Mouse (Mus musculus): ENCODE results near the gene Mdga2. TPM values are rescaled to one million over a fixed set of nuclear protein-coding genes. Genes with fewer than 3 reads are reported as not detected.

Mdga2 gene
- polyA plus RNA-seq, 2 experiments from 2014 or later: not detected

DNA sequence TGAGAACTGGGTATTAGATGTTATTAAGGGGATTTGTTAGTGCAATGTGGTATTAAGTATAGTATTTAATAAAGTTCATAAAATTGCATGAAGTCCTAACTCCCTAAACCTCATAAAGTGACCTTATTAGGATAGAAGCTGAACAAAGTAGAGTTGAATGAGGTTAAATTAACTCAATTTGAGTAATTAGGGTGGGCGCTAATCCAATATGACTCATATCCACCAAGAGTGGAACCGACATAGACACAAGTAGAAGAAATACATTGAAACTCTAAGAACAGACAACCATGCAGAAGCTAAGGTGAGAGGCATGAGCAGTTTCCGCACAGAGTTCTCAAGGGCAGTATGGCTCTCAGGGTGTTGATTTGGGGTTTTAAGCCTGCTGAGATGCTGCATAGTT, 165.7 kb downstream of the Mdga2 start:
- ATAC-seq: no peak

DNA sequence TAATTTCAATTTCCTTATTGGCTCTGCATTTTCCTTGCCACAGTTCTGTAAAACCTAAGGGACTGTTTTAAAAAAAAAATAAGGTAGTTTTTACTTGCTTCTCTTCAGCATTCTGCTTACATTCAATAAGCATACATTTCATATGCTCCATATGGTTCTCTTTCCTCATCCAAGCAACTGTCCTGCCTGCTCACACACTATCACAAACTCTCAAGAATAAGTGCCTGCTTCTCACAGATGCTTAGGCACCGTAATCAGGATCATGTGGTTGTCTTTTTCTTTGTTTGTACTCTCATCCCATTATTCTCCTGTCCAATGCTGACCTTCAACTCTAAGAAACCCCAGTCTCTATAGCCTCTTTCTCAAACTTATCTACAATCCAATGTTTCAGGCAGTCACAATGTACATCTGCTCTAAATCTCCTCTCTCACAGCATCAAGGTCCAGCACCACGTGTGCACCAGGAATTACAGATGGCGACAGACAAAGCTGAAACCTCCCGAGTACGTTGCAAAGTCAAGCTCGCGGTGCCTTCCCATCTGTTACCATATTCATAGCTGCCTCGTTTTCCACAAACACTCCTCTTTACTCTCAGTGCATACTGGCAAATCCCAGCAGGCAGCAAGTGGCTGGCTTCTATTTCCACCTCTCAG, 177.1 kb downstream of the Mdga2 start:
- no peak for ATAC-seq

DNA sequence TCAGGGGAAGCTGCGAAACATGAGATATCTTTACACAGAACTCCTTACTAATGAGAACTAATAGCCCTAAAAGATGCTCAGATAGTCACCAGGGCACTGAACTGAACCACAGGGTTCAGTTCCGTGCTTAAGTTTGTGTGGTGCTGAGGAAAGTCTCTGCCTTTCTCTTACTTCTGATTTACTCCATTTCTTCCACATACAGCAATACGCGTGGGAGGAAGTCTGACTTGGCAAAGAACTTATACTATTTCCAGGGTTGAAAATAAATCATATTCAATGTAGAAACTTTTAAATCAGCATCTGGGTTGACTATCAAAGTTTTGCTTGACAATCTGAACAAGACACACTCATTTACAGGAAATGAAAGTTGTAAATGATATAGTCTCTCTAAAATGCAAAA, 180.5 kb downstream of the Mdga2 start:
- no peak for ATAC-seq

DNA sequence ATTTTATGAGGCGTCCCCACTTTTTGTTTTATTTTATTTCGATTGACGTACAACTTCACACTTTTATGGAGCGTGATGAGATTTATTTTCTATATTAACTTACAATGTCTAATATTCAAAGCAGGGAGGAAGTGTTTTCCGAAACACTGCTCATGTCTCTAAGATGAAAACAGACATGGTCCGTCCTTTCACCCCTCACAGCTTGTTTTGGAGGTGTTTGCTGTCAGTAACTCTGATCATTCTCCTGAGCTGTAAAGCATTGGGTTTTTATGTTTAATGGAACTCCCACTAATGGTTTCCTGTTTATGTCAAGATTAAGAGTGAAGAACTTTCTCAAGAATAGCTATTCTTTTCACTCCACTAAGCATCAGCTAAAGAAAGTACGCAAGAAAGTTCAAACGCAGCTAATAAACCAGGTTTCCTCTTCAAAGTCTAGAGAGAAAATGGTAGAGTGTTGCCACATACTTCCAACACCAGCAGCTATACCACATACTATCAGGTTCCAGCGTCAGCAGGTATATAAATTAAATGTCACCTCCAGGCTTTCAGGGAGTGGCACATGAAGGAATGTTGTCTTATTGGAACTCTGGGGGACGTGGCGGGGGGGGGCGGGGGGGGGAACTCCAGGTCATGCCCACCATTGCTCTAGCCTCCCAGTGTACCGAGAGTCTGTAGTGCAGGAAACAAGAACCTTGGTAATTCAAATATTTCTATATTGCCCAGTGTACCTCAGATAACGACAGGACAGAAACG, 186.7 kb downstream of the Mdga2 start:
- no peak for ATAC-seq

DNA sequence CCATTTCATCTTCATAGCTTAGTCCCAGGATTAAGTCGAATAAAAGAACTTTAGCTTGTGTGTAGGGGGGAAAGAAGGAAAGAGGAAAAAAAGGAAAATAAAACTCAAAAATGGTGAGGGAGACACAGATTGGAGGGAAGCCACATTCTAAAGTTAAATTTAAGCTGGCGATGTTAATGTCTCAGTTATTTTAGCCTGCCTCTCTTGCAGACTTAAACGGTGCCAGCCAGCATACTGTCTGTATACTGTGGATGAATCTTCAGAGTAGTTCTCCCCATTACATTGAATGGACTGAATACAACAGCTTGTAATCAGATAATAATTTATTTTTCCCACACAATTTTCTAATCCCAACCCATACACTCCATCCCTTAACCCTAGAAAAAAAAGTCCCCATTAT, 205.2 kb downstream of the Mdga2 start:
- no peak for ATAC-seq

DNA sequence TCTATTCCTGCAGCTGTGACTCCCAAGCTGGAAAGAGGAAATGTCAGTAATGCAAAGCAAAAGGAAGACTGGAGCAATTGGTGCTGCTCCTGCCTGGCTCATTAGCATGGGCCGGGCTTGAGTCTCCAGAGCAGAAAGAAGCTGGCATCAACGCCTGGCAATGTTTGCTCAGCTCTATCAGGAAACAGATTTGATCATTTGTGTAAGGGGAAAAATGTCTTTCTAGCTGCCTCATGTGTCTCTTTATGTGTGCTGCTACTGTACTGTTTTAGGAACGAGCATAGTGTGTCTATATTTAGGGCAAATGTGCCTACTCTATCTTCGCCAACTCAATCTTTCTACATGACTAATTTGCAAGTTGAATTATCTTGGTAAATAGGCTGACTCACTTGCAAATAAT, 211.0 kb downstream of the Mdga2 start:
- ATAC-seq: no peak

DNA sequence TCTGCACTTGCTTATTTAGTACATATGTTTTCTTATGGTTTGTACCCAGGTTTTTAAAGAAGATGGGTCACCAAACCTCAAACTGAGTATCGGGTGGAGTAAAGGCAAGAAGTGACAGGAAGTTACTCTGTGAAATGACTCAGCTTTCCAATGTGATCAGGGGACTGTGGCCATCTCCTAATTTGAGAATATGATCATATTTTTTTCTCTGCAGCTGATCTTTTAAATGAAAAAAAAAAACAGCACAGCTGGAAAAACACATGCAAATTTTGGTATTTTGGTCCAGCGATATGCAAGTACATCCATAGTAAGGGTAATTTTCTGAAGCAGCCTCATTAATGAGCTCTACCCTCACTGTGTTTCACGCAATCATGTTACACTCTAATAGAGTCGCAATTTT, 212.0 kb downstream of the Mdga2 start:
- no peak for ATAC-seq

DNA sequence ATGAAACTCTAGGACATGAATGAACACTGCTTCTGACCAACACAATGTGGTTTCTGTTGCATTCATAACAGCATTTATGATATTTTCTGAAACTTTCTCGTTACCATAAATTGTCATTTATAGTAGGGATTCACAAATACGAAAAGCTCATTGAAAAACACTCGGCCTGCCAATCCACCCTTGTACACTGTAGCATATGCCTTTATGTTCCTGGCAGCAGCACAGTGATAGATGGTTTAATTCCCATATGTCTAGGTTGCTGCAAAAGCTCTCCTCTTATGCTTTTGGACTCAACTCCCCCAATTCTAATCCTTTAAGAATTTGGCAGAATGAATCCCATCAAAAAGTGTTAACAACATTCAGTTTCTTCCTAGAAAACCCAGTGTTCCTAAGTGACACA, 213.2 kb downstream of the Mdga2 start:
- no peak for ATAC-seq

DNA sequence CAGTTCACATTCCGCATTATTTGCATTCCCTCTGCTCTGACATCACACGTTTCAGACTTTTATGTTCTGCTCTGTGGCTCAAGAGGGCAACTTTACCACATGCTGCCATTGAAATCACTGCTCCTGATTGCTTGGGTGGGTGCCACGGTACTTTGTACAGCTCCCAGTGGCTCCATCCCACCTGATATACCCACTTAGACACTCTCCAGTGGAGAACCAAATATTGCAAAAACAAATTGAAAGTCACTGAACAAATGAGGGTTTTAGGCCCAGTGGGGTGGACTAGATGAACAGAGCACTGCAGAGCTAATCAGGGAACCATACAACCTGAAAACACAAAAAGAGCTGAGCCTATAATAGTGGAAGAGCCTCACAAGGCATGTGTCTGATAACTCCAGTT, 268.2 kb downstream of the Mdga2 start:
- no peak for ATAC-seq

DNA sequence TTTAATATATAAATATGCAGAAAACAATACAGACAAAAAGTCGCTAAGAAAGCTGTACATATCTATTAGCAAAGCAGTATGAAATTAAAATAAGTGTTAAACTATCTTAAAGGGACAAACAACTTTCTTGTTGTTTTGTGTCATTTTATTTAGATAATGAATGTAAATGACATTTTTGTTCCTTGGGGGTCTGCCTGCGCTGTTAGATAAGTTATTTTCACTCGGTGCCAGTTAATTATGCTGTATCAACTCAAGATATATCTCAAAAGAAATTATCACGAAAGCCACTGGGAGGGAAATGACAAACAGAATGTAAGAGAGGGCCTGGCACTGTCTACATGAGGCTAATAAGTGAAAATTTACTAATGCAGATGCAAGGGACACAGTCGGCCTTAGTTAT, 306.6 kb downstream of the Mdga2 start:
- no peak for ATAC-seq

DNA sequence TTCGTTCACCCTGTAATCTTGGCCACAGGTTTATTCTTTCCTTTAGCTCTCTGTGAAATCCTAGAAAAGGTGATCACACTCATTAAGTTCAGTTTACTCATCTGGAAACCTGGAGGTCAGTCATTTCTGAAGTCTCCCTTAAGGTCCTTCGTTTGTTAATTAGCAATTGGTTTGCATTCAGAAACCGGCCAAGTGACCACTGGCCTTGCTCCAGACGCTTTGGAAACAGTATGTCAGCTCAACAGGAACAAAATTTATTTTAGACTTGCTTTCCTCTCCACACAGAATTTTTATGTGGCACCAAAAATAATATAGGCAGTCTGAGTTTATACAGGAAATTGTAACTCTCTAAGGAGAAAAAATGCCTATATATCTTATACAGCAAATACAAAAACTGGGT, 323.0 kb downstream of the Mdga2 start:
- ATAC-seq: no peak

DNA sequence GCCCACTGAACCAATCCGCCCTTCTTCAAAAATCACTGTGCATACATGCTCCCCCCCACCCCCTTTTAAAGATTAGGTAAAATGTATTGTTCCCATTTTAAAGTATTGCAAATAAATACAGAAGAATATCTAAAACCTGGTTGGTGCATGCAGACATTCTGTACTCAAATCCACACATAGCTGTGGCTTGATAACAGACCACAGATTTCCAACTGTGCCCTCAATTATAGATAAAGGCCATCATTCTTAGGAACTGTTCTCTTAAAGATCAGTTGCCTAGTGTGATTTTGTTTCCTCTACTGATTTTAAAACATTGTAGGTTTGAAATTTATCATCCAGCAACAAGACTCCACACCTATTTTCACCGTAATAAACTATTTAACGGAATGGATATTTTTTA, 325.6 kb downstream of the Mdga2 start:
- no peak for ATAC-seq

DNA sequence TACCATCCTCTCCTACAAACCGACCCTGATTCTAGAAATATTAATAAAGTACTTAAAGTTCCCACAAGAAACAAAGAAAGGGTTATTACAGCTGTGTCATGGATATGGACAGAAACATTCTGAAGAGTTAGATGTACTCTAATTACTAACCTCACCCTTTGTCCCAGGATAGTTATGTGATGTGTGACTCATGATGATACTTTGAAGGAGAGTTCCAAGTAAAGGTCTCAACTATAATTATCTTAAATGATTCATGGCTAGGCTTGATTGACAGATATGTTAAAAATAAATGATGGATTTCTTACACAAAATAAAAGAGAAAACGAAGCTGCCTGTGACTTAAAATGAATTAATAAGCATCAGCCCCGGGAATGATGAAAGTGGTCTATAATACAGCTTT, 332.1 kb downstream of the Mdga2 start:
- no peak for ATAC-seq

DNA sequence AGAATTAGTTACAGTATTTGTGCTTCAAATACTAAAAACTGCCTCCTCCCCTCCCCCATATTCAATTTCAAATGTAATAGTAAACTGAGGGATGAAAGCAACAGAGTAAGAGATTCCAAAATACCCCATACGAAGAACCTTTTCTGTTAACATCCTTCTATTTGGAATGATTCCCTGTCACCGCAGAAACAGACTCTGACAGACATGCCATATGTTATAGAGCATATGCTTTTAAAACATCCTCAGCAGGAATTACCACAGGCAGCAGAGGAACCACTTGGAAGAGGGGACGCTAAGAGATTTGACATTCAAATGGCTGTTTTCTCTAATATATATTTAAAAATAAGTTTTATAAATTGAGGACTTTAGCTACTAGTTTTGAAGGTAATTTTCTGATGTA, 333.1 kb downstream of the Mdga2 start:
- ATAC-seq: no peak

DNA sequence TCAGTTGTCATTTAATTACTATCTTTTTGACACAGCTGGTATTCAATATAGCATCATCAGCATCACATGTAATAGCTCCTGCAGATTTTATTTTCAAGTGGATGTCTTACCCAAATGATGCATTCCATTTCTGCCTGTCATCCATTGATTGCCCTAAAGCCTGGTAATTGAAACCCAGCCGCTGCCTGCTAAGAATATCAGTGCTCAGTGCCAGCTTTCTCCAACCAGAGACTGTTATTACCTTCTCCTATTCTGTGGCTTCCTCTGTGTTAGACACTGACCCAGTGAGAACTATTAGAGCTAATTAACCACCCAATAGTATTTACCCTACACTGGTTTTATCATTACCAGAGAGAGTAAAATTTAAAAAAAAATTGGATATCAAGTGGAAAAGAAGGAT, 333.7 kb downstream of the Mdga2 start:
- no peak for ATAC-seq

DNA sequence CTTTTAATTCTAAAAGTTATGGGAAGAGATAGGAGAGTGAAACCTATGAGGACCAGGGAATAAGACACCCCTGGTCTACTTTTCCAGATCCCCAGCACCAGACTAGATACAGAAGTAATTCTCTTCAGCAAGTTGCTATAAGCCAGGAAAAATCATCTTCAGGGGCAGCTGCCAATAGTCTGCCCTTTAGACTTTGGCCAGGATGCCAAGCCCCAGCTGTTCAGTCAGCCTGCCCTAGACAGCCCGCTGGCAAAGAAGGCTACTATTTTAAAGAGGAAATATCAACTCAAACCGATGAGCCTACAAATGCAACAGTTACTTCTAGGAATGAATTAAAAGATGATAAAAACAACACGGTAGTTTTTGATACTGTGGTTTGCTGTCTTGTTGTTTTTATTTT, 356.1 kb downstream of the Mdga2 start:
- ATAC-seq: no peak

DNA sequence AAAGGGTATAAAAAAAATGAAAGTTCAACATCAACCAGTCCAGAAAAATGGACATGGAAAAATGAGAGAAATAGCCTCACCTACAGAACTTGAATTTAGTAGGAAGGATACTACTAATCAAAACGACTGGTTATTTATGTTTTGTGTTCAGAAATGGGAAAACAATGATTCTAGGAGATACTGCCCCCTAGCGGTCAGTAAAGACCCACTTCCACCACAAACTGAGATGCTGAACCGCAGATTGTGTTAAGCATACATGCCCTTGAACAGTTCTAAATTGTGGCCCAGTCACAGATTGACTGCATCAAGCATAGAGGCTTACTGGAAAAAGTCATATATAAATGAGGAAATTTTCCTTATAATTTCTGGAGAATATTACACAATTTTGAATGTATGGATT, 369.2 kb downstream of the Mdga2 start:
- no peak for ATAC-seq

DNA sequence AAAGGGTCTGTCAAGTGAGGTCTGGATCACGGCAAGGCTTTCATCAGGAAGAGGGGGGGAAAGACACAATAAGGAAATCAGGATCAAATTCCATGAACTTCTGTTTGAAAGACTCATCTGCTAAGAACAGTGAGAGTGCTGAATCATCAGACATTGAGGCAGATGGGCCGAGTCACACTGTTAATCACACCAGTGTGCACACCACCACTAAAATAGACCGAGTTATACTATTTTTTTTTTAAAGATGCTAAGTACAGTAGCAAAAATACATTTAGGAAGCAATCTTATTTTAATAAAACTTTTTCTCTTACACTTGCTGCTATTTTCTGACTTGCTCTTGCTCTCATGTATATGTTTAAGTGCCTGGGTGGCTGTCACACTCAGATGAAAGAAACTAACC, 382.0 kb downstream of the Mdga2 start:
- no peak for ATAC-seq

DNA sequence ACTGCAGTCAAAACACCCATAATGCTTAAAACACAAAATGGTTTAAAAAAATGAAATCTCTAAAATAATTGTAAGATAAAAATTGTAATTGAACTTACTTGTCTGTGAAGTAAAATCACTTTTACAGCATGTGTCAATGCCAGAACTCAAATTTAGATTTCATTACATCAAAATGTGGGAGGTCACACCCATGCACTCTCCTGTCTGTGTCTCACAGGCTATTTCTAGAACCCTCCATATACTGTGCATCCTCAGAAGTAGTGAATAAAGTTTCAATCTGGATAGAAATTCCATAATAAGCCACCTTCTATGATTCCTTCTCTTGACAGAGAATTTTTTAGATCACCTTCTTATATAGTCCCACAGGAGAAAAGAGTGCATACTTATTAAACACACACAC, 466.7 kb downstream of the Mdga2 start:
- ATAC-seq: no peak

DNA sequence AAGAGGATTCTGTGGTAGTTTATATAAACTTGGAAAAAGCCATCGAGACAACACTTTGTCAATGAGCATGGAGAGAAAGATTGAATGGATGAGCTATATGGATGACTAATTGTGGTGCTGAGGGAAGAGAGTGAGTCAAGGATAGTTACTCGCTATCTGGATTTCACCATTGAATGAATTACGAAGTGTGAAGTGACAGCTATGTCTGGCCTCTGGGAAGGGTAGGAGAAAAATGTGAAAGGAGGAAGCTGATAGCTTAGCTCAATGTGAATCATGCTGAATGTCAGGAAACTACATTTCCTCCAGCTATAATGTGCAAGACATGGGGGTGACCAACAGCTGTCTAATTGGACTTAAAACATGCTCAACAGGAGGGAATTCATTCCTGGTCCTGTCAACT, 487.8 kb downstream of the Mdga2 start:
- no peak for ATAC-seq

DNA sequence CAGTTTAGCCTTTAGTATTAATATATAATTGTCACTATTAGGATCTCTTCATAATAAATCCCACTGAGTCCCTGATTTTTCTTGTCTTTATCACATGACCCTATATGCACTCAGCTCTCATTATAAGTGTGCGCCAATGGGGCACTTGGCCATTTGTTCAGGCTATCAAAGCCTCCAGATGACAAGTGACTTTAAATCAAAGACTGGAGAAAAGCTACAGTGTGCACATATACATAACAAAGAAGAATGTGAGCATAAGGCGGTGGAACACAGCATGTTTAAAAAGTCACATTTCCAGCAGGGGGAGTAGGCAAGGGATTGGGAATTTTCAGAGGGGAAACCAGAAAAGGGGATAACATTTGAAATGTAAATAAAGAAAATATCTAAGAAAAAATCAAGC, 497.9 kb downstream of the Mdga2 start:
- ATAC-seq: no peak

DNA sequence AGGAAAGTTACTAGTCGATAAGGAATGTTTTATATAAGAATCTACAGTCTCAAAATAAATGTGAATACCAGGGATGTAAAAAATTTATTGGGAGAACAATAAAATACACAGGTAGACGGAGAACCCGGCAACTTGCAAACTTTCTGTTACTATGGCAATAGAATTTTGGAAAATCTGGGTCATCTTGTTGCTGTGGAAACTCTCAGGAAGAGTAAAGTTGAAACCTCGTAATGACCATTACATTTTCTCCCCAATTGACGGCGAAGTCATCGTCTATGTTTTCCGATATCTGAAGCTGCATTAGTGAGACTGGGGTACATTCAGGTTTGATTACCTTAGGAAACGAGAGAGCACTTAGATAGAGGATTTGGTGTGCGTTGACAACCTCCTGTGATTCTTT, 514.0 kb downstream of the Mdga2 start:
- ATAC-seq: no peak

DNA sequence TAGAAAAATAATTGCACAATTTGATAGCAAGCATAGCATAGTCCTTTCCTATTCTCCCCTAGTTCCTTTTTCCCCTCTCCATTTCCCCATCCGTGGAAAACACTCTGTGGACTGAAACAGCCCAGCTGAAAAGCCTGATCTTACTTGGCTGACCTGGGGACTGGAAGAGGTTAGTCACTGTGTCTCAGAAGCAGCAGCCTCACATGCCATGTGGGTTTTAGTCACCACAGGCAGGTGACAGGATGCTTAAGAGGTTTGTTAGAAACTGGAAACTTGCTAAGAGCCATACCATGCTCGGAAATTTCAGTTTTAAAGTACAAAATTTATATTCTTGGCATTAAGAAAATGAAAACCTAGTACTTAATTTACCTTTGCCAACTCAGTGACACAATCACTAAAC, 514.9 kb downstream of the Mdga2 start:
- no peak for ATAC-seq

DNA sequence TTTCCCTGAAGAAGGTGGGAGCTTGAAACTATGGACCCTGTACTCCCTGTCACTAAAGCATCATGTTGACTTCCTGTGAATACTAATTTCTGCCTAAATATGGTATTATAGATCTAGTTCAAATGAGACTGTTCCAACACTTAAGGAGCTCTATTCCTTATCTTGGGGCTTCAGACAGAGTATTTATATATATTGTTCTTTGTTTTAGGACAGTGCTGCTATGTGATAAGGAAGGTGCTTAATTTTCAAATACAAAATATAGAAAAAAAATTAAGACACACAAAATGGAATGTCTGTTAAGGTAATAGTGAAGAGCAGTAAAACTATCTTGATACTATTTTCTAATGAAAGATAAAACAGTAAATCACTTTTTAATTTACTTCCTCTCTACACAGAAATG, 517.3 kb downstream of the Mdga2 start:
- no peak for ATAC-seq

DNA sequence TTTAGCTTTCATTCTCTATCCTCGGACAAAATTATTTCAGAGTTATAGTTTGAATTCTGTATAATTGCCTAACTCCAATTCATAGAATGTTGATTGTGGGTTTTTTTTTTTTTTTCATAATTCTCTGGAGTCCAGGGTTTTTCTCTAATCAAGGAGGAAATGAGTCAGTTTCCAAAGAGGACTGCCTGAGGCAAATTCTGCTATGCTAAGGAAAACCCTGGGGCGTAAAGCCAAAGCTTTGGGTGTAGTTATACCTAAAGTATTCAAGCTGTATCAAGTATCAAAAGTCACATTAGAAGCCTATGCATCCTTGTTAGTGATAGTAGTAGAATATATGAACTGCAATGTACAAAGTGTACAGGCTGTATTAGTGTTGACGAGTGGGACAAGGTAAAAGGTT, 519.6 kb downstream of the Mdga2 start:
- no peak for ATAC-seq
